Mouse (Mus musculus): ENCODE results near the gene Slamf9.

Gene Slamf9

DNA sequence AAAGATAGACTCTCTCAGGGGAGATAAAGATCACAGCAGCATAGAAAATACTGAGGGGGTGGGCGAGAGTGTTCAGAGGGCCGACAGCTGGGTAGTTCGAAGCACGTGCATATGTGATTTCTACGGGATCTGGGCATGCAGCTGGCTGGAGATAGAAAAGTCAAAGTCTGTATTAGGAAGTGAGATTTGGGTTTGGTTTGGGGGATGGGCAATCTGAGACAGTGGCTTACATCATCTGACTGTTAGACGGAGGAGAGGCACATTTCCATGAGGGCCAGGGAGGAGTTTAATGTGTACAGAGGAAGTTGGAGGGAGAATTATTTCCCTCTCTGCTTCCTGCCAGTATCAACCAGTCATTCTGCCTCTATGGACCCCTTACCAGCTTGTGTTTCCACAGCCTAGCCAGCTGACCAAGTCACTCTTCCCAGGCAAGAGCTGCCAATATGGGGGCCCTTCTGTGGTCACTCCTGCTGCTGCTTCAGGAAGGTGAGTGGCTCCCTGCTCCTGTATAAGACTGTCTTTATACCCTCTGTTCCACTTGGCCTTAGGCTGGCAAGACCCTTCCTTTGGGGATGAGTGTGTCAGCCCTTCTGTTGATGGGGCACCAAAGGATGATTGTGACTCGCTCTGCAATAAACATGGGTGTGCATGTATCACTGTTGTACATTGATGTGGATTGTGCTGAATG, at the start of gene Slamf9:
TSS of gene Slamf9 (plus strand) at position 305 of the 688 bp plus-strand sequence.
- in situ Hi-C loops (cut with MboI, MseI): no loop called here

DNA sequence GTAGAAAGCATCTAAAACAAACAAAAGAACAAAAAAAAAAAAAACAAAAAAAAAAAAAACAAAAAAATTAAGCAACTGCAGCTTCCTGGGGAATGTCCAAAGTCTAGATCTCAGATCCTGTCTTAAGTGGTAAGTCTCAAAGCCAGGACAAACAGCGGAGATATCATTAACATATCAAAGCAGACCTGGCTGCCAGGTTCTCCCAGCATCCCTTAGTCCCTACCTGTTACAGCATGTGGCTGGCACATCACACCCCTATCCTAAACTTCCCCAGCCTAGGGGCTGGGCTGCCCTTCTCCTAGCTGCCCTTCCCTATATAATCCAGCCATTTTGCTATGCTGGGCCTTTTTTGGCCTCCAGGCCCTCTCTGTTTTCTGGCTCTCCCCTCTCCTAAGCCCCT, 48.7 kb upstream of the Slamf9 start:
- in situ Hi-C loops (cut with MboI, MseI): no loop called here

DNA sequence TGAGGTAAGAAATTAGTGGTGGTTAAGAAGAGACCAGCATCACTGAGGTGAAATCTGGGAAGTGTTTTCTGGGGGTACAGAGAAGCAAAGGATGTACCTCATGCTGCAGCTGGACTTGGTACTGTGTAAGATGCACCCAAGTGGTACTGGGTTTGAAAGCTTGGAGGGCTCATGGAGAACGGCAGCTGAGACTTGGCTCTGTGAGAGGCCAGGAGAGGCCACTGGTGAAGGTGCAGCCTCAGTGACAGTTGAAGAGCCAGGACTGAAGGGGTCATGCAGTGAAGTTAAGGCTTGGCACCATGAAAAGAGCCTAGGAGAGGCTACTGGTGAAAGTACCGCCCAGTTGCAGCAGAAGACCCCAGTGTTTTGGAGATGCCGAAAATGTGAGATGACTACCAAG, 47.3 kb upstream of the Slamf9 start:
- in situ Hi-C loops (cut with MboI, MseI): no loop called here

DNA sequence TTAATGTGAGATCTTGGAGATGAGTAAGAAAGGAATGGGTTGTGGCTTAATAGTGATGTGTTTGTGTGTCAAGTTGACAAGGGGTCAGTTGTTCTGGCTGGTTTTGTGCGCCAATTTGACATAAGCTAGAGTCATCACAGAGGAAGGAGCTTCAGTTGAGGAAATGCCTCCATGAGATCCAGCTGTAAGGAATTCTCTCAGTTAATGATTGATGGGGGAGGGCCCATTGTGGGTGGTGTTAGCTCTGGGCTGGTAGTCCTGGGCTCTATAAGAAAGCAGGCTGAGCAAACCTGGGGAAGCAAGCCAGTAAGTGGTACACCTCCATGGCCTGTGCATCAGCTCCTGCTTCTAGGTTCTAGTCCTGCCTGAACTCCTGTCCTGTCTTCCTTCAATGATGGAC, 46.5 kb upstream of the Slamf9 start:
- in situ Hi-C loops (cut with MboI, MseI): no loop called here

DNA sequence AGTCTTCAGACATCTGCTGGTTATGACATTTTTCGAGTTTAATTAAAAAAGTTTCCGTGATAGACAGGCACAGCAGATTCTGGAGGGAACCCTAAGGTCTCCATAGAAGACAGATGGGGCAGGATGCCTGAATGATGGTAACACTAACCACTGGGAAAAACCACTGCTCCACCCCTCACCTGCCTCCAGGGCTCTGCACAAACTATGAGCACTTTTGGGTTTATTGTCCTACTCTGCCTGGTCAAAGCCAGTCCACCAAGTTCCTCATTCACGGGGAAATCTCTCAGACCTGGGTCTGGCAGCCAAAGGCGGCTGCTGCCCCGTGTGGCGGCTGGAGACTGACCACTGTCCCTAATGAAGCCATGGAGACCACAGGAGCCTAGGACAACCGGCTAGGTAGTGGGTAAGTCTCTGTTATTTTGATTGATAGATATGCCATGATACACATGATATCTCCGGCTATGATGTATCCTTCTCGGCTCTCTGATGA, 44.4 kb upstream of the Slamf9 start:
- in situ Hi-C loops (cut with MboI, MseI): no loop called here

DNA sequence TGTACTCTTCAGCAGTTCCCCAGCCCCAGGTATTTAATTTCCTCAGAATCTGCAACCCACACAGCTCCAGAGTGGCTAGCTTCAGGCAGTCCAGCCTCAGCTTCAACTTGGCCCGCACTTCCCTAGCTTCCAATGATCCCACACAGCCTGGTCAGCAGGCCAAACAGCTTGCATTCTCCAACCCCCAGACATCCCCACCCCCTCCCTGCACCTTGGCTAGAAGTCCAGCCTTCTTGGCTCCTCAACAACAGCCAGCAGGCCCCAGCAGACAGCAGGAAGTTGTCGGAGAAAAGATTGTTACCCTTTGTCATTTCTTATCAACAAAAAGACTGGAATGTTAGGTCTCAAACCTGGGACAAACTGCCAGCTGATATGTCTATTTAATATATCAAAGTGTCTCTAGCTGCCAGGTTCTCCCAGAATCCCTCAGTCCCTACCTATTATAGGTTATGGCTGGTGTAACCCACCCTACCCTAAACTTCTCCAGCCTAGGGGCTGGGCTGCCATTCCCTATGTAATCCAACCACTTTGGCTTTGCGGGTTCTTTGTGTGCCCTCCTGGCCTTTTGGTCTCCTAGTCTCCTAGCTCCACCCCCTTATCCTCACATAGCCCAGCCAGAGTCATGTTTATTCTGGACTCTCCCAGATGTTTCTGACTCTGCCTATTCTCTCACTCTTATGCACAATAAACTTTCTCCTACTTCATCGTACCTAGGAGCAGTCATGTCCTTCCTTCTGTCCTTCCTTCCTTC, 43.1 kb upstream of the Slamf9 start:
- in situ Hi-C loops (cut with MboI, MseI): no loop called here

DNA sequence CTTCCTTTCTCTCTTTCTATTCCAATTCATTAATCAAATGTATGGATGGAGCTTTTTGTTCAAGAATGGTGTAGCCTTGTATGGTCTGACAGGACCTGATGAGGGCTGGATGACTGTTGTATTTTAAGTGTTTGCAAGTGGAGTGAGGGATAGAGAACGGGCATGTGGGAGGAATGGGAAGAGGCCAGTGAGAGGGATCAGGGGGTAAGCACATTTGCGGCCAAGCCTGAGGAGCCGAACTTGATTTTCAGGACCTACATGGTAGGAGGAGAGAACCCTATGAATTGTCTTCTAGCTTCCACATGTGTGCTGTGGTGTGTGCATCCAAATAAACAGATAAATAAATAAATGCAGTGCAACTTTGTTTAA, 42.6 kb upstream of the Slamf9 start:
- in situ Hi-C loops (cut with MboI, MseI): no loop called here

DNA sequence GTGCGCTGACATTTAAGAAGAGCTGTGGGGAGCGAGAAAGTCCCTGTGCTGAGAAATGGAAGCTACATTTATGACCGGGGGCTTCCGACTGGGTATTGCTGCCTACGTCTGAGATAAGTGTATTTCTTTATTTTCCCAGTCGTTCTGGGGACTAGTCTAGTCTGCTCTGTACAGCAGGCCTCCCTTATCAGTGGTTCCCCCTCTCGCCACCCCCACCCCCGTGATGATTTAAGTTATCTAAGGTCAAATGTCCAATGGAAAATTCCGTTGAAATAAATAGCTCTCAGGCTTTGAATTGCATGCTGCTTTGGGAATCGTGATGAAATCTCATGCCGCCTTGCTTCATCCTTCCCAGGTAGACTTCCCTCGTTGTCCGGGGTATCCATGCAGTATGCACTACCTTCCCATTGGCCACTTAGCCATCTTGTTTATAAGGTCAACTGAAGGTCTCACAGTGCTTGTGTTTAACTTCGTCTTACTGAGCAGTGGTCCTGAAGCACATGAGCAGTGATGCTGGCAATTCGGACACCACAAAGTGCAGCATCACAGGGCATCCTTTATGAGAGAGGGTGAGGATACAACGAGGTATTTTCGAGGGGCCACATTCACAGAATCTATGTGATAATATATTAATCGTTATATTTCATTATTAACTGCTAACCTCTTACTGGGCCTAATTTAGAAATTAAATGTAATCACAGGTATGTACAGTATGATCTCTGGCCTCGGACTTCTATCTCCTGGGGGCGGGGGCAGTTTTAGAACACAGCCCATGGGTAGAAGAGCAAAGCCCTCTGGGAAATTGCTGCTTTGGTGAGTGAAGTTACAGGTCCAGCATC, 41.9 kb upstream of the Slamf9 start:
- in situ Hi-C loops (cut with MboI, MseI): no loop called here

DNA sequence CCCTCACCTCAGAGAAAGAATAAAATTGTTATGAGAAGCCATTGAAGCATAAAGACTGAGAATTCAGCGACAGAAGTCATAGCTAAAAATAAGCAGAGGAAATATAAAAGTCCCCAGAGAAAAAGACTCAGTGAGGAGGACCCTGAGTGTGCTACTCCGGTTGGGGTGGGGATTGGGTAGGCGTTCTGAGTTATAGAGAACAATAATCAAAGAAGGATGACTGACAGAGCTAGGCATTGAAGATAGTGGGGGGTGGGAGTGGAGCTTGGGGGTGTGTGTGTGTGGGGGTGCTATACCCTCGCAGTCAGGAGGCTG, 41.4 kb upstream of the Slamf9 start:
- in situ Hi-C loops (cut with MboI, MseI): no loop called here

DNA sequence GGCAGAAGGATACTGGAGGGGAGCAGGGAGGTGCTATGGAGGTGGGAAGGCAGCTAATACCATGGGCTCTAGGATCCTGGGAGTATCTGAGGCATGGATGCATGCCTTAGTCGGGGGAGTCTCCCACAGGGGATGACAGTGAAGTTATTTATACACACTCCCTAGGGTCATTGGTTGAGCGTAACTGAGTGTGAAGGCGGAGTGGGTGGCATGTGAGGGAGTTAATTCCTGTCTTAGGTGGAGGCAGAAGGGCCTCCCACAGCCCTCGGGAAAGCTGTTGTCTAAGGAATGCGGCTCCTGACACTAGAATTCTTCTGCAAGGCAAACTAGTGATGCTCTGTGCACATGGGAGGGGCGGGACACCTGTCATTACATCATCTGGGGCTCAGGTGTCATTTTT, 38.4 kb upstream of the Slamf9 start:
- in situ Hi-C loops (cut with MboI, MseI): no loop called here

DNA sequence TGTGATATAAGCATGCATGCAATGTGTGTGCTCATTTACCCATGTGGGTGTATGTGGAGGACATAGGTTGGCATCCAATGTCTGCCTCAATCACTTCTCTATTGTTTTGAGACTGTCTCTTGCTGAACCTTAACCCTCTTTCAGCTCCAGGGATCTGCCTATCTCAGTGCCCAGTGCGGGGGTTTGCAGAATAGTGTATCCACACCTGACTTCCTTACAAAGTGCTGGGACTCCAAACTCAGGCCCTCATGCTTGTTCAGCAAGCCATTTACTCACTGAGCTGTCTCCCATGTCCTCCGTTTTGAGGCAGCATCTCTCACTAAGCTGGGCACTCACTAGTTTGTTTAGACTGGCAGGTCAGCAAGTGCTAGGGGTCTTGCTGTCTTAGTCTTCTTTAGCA, 36.5 kb upstream of the Slamf9 start:
- in situ Hi-C loops (cut with MboI, MseI): no loop called here

DNA sequence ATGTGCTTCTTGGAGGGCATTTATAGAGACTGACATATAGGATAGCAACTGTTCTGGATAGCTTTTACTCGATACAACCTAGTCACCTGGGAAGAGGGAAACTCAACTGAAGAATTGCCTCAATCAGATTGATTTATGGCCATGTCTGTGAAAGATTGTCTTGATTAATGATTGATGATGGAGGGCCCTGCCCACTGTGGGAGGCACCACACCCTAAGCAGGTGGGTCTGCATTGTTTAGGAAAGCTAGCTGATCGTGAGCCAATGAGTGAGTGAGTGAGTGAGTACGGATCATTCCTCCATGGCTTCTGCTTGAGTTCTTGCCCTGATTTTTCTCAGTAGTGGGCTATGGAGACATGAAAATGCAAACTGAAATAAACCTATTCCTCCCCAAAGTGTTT, 34.6 kb upstream of the Slamf9 start:
- in situ Hi-C loops (cut with MboI, MseI): no loop called here

DNA sequence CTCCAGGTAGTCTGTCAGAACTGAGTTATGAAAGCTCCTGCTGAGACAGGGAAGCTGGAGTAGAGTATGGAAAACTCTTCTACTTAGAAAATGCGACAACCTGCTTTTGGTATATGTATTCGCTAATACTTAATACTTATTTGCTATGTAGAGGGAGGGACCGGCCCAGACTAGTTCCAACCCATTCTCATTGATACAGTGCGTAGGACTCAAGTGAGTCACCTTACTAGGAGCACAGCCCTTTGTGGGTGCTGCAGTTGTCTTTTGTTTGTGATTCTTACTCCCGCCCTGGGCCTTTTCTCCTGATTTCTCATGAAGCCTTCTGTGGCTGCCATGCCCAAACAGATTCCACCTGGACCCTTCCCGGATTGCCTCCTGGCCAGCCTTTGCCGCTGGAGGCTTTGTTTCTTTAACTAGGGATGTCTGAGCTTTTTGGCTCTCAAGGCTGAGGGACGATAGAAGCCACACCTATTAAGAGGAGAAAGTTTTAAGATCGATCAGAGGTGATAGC, 33.2 kb upstream of the Slamf9 start:
- in situ Hi-C loops (cut with MboI, MseI): no loop called here

DNA sequence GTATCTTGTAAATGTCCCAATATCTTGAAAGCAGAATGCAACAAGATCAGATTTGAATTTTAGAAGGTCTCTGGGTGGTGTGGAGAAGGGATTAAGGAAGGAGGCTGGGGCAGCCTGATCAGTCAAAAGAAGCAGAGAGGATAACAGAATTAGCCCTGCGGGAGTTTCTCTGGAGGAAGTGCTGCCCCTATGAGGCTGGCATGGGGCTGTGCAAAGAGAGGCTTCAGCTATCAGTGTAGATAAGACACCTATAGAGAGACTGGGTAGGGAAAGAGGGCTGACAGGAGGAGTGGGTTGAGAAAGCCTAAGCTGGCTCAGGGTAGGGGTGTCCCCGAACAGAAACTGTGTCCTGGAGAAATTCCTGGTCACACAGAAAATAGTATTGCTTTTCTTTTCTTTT, 24.9 kb upstream of the Slamf9 start:
- in situ Hi-C loops (cut with MboI, MseI): no loop called here

DNA sequence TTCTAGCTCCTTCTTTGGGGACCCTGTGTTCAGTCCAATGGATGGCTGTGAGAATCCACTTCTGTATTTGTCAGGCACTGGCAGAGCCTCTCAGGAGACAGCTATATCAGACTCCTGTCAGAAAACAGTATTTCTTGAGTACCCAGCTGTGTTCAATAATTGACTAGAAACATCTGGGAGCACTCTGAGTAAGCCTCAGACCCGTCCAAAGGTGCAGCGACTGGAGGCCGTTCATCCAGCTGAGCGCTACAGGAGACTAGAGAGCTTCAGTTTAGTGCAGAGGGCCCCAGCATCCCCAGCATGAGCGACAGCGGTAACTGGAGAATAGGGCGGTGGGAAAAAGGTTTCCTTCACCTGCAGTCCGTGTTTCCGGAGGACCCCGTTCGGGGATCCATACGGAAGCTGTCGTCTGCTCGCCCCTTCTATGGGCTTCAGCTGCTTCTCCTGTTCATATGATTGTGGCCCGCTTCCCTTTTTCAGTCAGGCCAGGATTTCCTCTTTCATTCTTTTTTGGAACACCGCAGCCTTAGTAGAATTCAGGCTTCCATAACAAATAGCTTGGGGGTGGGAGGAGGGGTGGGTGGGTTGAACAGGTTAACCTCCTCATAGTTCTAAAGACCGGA, 24.2 kb upstream of the Slamf9 start:
- in situ Hi-C loops (cut with MboI, MseI): no loop called here

DNA sequence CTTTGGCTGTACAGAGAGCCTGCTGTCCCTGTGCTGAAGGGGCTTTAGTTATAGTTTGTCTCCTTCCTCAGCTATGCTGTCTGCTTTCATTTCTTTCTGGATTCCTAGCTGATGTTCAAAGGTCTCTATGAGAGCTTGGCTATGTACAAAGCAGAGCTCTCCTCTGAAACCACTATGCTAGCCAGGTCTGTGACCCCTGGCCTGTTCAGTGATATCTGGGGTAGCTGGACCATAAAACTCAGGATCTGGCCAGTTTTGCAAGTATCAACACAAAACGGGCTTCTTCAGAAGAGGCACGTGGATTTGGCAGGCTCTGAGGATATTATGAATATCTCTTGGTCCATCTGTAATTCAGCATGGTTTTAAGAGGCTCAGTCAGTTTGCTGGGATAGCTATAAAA, 22.2 kb upstream of the Slamf9 start:
- in situ Hi-C loops (cut with MboI, MseI): no loop called here

DNA sequence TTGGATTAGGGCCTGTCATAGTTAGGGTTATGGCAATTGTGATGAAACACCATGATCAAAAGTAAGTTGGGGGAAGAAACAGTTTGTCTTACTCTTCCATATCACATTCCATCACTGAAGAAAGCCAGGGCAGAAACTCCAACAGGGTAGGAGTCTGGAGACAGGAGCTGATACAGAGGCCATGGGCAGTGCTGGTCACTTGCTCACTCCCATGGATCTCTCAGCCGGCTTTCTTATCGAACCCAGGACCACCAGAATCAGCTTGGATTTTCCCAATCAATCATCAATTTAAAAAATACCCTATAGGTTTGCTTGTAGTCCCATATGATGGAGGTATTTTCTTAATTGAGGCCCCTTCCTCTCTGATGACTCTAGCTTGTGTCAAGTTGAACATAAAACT, 21.3 kb upstream of the Slamf9 start:
- in situ Hi-C loops (cut with MboI, MseI): no loop called here

DNA sequence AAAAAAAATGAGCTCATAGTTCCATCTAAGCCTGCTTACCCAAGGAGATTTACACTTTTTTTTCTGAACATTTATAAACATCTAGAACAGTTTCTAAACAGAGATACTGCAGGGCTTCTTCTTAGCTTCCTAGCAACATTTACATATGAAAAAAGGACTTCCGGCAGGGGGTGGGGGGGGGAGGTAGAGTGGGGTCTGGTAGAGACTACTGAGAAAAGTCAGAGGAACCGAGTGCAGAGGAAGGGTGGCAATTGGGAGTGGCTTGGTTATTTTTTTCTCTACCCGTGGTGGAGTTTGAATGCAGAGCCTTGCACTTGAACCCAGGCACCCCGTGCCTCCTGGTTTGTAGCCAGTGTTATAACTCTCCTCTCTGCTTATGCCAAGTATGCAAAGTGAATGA, 19.7 kb upstream of the Slamf9 start:
- in situ Hi-C loops (cut with MboI, MseI): no loop called here

DNA sequence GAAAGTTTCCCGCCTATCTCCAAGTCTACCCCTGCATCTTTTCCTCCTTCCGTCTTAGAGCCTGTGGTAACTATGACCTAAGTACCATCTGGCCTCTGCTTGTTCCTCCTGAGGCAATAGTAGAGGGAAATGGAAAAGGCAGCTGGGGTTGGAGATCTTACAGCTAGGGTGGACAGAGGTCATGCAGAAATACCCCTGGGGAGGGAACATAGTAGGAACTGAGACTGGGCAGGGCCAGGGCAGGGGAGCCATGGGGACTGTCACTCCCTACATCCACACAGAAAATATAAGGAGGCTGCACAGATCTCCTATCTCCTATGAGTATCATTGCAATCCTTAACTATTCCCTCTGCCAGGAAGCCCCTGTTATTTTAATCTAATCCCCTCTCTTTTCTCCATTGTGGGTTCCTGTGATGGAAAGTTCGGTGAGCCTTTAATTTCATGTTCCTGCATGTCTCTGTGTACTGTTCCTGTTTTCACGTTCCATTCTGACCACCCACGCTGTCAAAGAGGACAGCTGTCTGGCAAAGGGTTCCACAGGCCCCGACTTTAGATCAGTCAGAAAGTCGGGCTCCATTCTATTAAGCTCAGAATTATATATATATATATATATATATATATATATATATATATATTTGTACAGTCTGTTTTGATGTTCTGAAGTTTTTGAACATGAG, 19.0 kb upstream of the Slamf9 start:
- in situ Hi-C loops (cut with MboI, MseI): no loop called here

DNA sequence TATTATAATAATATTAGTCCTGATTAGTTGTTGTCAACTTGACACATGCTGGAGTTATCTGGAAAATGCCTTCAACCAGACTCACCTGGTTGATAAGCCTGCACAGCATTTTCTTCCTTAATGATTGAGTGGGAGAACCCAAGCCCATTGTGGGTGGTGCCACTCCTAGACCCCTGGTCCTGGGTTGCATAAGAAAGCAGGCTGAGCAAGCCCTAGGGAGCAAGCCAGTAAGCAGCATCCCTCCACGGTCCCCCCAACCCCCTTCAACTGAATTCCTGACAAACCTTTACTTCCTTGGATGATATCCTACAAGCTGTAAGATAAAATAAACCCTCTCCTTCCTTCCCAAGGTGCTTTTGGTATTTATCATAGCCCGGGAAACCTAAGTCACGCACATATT, 18.0 kb upstream of the Slamf9 start:
- in situ Hi-C loops (cut with MboI, MseI): no loop called here

DNA sequence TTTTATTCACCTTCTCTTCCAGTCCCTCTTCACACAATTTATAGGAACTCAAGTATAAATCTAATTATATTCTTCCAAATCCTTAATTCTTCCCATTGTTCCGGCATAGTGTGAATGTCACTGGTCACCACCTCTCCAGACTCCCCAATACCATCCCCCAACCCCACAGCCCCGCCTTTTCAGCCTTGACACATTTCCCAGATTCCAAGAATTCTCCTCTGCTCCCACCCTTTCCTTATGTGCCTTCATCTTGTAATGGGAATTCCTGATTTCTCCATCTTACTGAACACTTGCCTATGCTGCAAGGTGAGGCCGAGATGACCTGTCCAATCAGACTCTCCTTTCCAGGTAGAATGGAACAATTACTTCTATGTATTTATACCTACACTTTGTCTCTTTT, 17.1 kb upstream of the Slamf9 start:
- in situ Hi-C loops (cut with MboI, MseI): no loop called here

DNA sequence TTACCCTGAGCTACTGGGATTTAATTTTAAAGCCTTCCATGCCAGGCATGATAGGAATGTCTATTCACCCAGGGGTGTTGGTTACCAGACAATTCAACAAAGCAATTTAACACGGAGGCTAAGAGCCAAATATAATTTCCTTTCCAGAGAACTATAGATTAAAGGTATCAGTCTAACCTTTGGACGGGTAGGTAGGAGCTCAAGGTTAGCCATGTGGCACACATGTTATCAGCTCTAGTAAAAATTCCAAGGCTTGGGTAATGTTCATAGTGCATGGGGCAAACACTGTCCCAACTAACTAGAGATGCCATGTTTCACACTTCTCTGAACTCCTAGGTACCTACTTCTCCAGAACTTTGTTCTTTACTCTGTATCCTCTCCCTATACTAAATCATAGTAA, 13.6 kb upstream of the Slamf9 start:
- in situ Hi-C loops (cut with MboI, MseI): no loop called here
